Mouse (Mus musculus) C2C12 (cell line): ENCODE results near the gene Rhbdl3. TPM values are rescaled to one million over a fixed set of nuclear protein-coding genes. Genes with fewer than 3 reads are reported as not detected.

Experiments used
- H3K27me3 ChIP-seq: one replicate; pipeline ENCODE4 v1.6.1; 2011; ENCODE audit not compliant: control insufficient read depth, insufficient read depth, insufficient read length
- H3K36me3 ChIP-seq: one replicate; pipeline ENCODE4 v1.6.1; 2011; ENCODE audit not compliant: control insufficient read depth, insufficient read depth
- H3K4me3 ChIP-seq: one replicate; pipeline ENCODE4 v1.5.1; 2011; ENCODE audit warnings: mild to moderate bottlenecking, control low read depth; ENCODE audit not compliant: poor library complexity, insufficient read depth, severe bottlenecking
- H3K79me2 ChIP-seq: one replicate; pipeline ENCODE4 v1.6.1; 2011; ENCODE audit not compliant: control insufficient read depth, insufficient read depth
- H3K79me3 ChIP-seq: one replicate; pipeline ENCODE4 v1.6.1; 2011; ENCODE audit warnings: low read depth, control low read depth
- H3ac ChIP-seq: one replicate; pipeline ENCODE3; 2011; ENCODE audit warnings: low read depth; ENCODE audit not compliant: control insufficient read depth, insufficient read length
- CEBPB ChIP-seq: IDR thresholded peaks from one replicate; pipeline ENCODE4 v1.6.1; 2011; ENCODE audit warnings: low read depth, mild to moderate bottlenecking, control low read depth, moderate library complexity
- CTCF ChIP-seq: IDR thresholded peaks from one replicate; pipeline ENCODE4 v1.5.1; 2011; ENCODE audit not compliant: control insufficient read depth, insufficient read depth, insufficient read length
- FOSL1 ChIP-seq: IDR thresholded peaks from one replicate; pipeline ENCODE4 v1.8.0; 2011; ENCODE audit warnings: mild to moderate bottlenecking, low read length; ENCODE audit not compliant: poor library complexity, insufficient read depth, severe bottlenecking
- MAX ChIP-seq: IDR thresholded peaks from one replicate; pipeline ENCODE4 v1.6.1; 2011; ENCODE audit warnings: mild to moderate bottlenecking, control low read depth
- MYOD1 ChIP-seq: IDR thresholded peaks from one replicate; pipeline ENCODE4 v1.6.1; 2011; ENCODE audit warnings: low read depth; ENCODE audit not compliant: control insufficient read depth, insufficient read length
- MYOG ChIP-seq: IDR thresholded peaks from one replicate; pipeline ENCODE4 v1.6.1; 2011; ENCODE audit not compliant: control insufficient read depth, insufficient read length; ENCODE audit errors: extremely low read depth
- USF1 ChIP-seq: IDR thresholded peaks from one replicate; pipeline ENCODE4 v1.6.1; 2011; ENCODE audit warnings: low read depth, mild to moderate bottlenecking, control low read depth, moderate library complexity
- polyA plus RNA-seq: library from polyadenylated mRNA; unstranded; fragments of >200 nt; fragmentation: generic; extraction: Trizol; gene quantifications from one replicate; pipeline ENCODE4 v1.2.1, GENCODE M21; 2012; ENCODE audit warnings: missing spikeins

Gene Rhbdl3
- polyA plus RNA-seq, 1 experiment, result 0.22 TPM

DNA sequence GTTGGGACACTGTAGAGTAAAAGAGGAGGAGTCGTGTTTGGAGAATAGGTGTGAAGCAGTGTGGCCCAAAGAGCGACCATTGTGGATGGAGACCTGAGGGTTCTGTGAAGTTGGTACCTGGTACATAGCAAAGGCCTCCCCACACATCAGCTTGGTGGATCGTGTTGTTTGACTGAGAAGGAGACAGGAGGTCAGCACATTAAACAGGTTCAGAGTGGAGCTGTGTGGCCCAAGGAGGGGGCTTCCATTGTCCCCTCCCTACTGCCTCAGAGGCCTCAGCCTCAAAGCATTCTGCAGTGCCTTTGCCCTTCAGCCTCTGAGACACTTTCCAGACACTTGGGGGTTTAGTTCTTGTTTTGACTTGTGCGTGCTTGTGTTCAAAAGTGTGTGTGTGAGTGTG, 13.2 kb downstream of the Rhbdl3 start:
- TF ChIP-seq MYOD1, result no peak

DNA sequence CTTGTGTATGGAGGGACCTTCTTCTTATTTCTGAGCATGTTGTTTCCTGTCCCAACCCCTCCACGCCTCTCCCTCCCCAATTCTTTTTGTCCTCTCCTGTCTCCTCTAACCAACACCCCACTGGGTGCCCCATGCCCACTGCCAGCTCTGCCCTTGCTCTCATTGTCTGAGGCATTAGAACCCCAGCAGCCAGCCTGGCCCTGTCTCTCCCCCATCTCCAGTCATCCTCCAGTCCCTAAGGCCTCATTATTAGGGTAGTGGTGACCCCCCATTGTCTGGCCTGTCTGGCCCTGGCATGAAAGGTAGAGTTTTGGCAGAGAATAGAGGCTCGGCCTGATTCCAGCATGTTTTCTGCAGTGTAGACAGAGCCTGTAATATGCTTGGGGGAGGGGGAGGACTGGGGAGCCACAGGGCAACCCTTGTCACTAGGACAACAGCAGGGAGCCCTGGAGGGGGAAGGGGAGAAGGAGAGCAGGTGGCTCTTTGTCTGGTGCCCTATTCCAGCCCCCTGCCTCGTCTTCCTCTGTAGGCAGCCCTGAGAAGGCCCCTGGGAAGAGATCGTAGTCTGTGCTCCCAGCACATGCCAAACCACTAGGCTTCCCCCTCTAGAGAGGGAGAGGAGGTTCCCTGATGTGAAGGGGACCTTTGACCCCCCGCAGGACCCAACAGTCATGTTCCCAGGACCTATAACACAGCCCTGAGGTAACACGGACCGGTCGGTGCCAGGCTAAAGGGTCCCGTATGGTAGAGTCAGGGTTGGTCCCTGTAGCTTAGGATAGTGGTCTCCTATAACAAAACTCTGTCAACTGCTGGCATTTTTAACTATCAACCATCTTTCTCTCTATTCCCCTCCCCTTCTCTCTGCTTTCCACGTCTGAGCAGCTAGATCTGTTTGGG, 15.3 kb downstream of the Rhbdl3 start:
- Histone ChIP-seq H3K4me3 (no peak overlapping the region), H3K36me3 (no peaks in the 10 kb centered on the region), H3K79me2 (no peaks in the 10 kb centered on the region), H3K27me3 (peaks cover 11% of the 10 kb centered on the region), H3ac (no peak overlapping the region), H3K79me3 (no peaks in the 10 kb centered on the region)
- no peak for TF ChIP-seq CTCF
- TF ChIP-seq CEBPB, result no peak
- no peak for TF ChIP-seq FOSL1
- no peak for TF ChIP-seq MYOG
- TF ChIP-seq USF1, result no peak
- TF ChIP-seq MAX, result no peak
- TF ChIP-seq MYOD1, result no peak

More for the DNA sequence above, 13.2 kb downstream of the Rhbdl3 start:
- Histone ChIP-seq H3K4me3 (no peak overlapping the region), H3K79me3 (no peaks in the 10 kb centered on the region), H3K27me3 (peaks cover 18% of the 10 kb centered on the region), H3K36me3 (no peaks in the 10 kb centered on the region), H3ac (no peak overlapping the region), H3K79me2 (no peaks in the 10 kb centered on the region)

DNA sequence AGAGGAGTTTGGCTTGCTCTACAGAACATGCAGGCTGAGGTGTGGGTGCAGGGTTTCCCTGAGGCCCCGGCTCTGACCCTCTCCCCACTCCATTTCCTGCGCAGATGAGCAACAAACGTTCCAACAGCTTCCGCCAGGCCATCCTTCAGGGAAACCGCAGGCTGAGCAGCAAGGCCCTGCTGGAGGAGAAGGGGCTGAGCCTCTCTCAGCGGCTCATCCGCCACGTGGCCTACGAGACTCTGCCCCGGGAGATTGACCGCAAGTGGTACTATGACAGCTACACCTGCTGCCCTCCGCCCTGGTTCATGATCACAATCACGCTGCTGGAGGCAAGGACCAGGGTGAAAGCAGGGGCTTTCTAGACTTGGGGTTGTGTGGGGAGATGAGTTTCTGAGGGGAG, 22.5 kb downstream of the Rhbdl3 start:
- Histone ChIP-seq H3K27me3 (peaks cover 28% of the 10 kb centered on the region), H3K79me3 (no peaks in the 10 kb centered on the region), H3ac (no peak overlapping the region), H3K4me3 (no peak overlapping the region), H3K79me2 (no peaks in the 10 kb centered on the region), H3K36me3 (no peaks in the 10 kb centered on the region)
- no peak for TF ChIP-seq USF1
- TF ChIP-seq MYOG, result no peak
- TF ChIP-seq MYOD1, result no peak
- TF ChIP-seq FOSL1, result no peak
- no peak for TF ChIP-seq MAX
- no peak for TF ChIP-seq CEBPB
- TF ChIP-seq CTCF, result no peak

GRCm38 (mm10) chr11:80324636-80325035, 23.9 kb downstream of the Rhbdl3 start:
- H3K27me3 ChIP-seq, result peaks cover 28% of the 10 kb centered on the region
- no peaks in the 10 kb centered on the region for H3K79me3 ChIP-seq
- no peaks in the 10 kb centered on the region for H3K79me2 ChIP-seq
- no peaks in the 10 kb centered on the region for H3K36me3 ChIP-seq
- TF ChIP-seq MYOD1, result no peak
- no peak for TF ChIP-seq CTCF
- TF ChIP-seq USF1, result no peak
- TF ChIP-seq FOSL1, result no peak
- no peak for TF ChIP-seq MAX
- no peak for TF ChIP-seq CEBPB
- TF ChIP-seq MYOG, result no peak
- H3ac ChIP-seq, result no peak overlapping the region
- H3K4me3 ChIP-seq, result no peak overlapping the region

DNA sequence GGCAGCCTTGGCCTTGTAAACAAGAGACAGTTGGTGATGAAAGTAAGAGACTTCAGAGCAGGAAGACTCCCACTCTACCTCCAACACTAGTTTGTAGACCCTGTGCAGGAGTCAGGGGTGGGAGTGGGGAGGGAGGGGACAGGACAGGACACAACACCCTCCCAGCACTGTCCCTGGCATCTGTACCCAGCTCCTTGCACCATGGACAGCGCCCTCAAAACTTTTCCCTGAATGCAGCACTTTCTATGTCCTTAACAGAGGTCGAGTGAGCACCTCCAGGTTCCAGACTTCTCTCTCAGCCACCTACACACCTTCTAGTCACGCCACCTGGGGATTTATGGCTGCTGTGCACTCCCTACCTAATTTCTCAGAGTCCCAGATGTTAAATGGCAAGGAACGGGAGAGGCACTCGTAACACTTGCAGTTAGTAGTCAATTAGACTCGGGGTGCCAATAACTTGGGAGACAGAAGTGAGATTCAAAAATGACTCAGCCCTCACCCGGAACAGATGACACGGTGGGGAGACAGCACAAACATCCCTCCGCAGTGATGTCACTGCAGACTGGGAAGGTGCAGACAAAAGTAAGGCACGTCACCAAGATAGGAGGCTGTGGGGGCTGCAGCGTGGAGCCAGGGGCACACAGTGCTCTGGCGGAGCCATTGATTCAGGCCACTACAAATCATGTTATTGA, 32.1 kb downstream of the Rhbdl3 start:
- no peaks in the 10 kb centered on the region for H3K79me2 ChIP-seq
- peaks cover 41% of the 10 kb centered on the region for H3K27me3 ChIP-seq
- no peak for TF ChIP-seq MAX
- TF ChIP-seq MYOG, result no peak
- TF ChIP-seq MYOD1, result no peak
- TF ChIP-seq CTCF, result no peak
- no peak for TF ChIP-seq FOSL1
- TF ChIP-seq USF1, result no peak
- no peak for TF ChIP-seq CEBPB
- no peak overlapping the region for H3K4me3 ChIP-seq
- H3K36me3 ChIP-seq, result no peaks in the 10 kb centered on the region
- no peaks in the 10 kb centered on the region for H3K79me3 ChIP-seq
- no peak overlapping the region for H3ac ChIP-seq
